Comparison of ENCODE assay signal across 14 mouse cellular contexts in genomic region chr2:172726701-172727100, GRCm38 (mm10).
DNase-seq lines count a peak whose midpoint lies in the region; ATAC-seq lines count a peak whose summit lies in the region.
"Had no signal": no experiment of that assay in that cellular context is flagged by ENCODE, and none has a peak within 500 bp of the region (broad histone marks: within the 10 kb centered on the region; RNA-seq: fewer than 3 reads in every experiment).

No protein-coding gene starts in this region.

- H3K27me3 ChIP-seq in heart, embryonic 12.5 days (replicated peaks): peaks cover 74% of the 10 kb centered on the region
- H3K27me3 ChIP-seq in lung, embryonic 15.5 days: peaks cover 62% of the 10 kb centered on the region
- peaks cover 61% of the 10 kb centered on the region for H3K27me3 ChIP-seq in embryonic facial prominence, embryonic 13.5 days
- peaks cover 19% of the 10 kb centered on the region for H3K27me3 ChIP-seq in limb, embryonic 11.5 days (ENCODE audit: control insufficient read depth, insufficient read depth, low read length)

- H3K27ac ChIP-seq in heart, embryonic 12.5 days (ENCODE audit: poor library complexity, severe bottlenecking): no peak overlapping the region
- H3K27ac ChIP-seq in lung, embryonic 15.5 days: no peak overlapping the region
- H3K27ac ChIP-seq in embryonic facial prominence, embryonic 13.5 days: no peak overlapping the region; the same call in 1 of the 2 replicates
- no peak overlapping the region for H3K27ac ChIP-seq in limb, embryonic 11.5 days (replicated peaks; ENCODE audit: low read depth, low read length)
- H3K27ac ChIP-seq: intestine, embryonic 15.5 days; liver, embryonic 13.5 days had no signal

- no peak overlapping the region for H3K9ac ChIP-seq in heart, embryonic 12.5 days
- H3K9ac ChIP-seq in lung, embryonic 15.5 days: no peak overlapping the region
- no peak overlapping the region for H3K9ac ChIP-seq in embryonic facial prominence, embryonic 13.5 days
- no peak overlapping the region for H3K9ac ChIP-seq in limb, embryonic 11.5 days (ENCODE audit: low read length)
- H3K9ac ChIP-seq: intestine, embryonic 15.5 days; liver, embryonic 13.5 days had no signal

- H3K4me2 ChIP-seq in heart, embryonic 12.5 days: peak overlapping the region; percentile 44
- peak overlapping the region; percentile 18 for H3K4me2 ChIP-seq in lung, embryonic 15.5 days
- H3K4me2 ChIP-seq in embryonic facial prominence, embryonic 13.5 days: peak overlapping the region; percentile 95
- peak overlapping the region; percentile 91 for H3K4me2 ChIP-seq in limb, embryonic 11.5 days (ENCODE audit: low read depth, severe bottlenecking)
- H3K4me2 ChIP-seq: intestine, embryonic 15.5 days; liver, embryonic 13.5 days had no signal

- H3K9me3 ChIP-seq in heart, embryonic 12.5 days (replicated peaks): no peaks in the 10 kb centered on the region
- no peaks in the 10 kb centered on the region for H3K9me3 ChIP-seq in lung, embryonic 15.5 days
- no peaks in the 10 kb centered on the region for H3K9me3 ChIP-seq in embryonic facial prominence, embryonic 13.5 days
- no peaks in the 10 kb centered on the region for H3K9me3 ChIP-seq in limb, embryonic 11.5 days (ENCODE audit: control insufficient read depth, low read length)
- H3K9me3 ChIP-seq: intestine, embryonic 15.5 days; liver, embryonic 13.5 days had no signal

- WGBS in heart, embryonic 12.5 days: 7% methylated on average over 13 of the region's 13 CpGs
- WGBS in lung, embryonic 15.5 days: 7% methylated on average over 13 of the region's 13 CpGs
- whole genome bisulfite sequencing in embryonic facial prominence, embryonic 13.5 days: 4% methylated on average over 13 of the region's 13 CpGs
- 3% methylated on average over 13 of the region's 13 CpGs for WGBS in limb, embryonic 11.5 days

- H3K4me1 ChIP-seq in heart, embryonic 12.5 days (replicated peaks): 0 out of 2 replicates have a peak, but pooled peaks cover 6% of the 10 kb centered on the region
- peaks cover 18% of the 10 kb centered on the region for H3K4me1 ChIP-seq in lung, embryonic 15.5 days
- peaks cover 31% of the 10 kb centered on the region for H3K4me1 ChIP-seq in embryonic facial prominence, embryonic 13.5 days
- H3K4me1 ChIP-seq in limb, embryonic 11.5 days (ENCODE audit: control insufficient read depth, insufficient read depth, low read length): peaks cover 11% of the 10 kb centered on the region

- no peak for DNase-seq in heart, postnatal 10 days
- DNase-seq in lung, adult 18-20 months: no peak
- DNase-seq in limb, embryonic 11.5 days (ENCODE audit: low spot score): no peak
- no peak for DNase-seq in cerebellum, postnatal 4 days (ENCODE audit: low spot score in 2 of 2)
- no peak for DNase-seq in lung, postnatal 10 days
- DNase-seq: cerebellum, adult 11-12 months; heart, adult 11 months; liver, embryonic 13.5 days; thymus, postnatal 36 days had no signal

- H3K4me3 ChIP-seq in heart, embryonic 12.5 days: 0 out of 2 replicates have a peak overlapping the region, but pooled peaks have one; percentile 4
- H3K4me3 ChIP-seq in lung, embryonic 15.5 days: no peak overlapping the region
- 0 out of 2 replicates have a peak overlapping the region, but pooled peaks have one; percentile 16 for H3K4me3 ChIP-seq in embryonic facial prominence, embryonic 13.5 days
- H3K4me3 ChIP-seq in limb, embryonic 11.5 days (ENCODE audit: low read depth, low read length): no peak overlapping the region
- H3K4me3 ChIP-seq: intestine, embryonic 15.5 days; liver, embryonic 13.5 days had no signal

- no peaks in the 10 kb centered on the region for H3K36me3 ChIP-seq in heart, embryonic 12.5 days
- H3K36me3 ChIP-seq in lung, embryonic 15.5 days: no peaks in the 10 kb centered on the region
- no peaks in the 10 kb centered on the region for H3K36me3 ChIP-seq in embryonic facial prominence, embryonic 13.5 days
- H3K36me3 ChIP-seq in limb, embryonic 11.5 days (ENCODE audit: control insufficient read depth, insufficient read depth, low read length): no peaks in the 10 kb centered on the region
- H3K36me3 ChIP-seq: G1E; intestine, embryonic 15.5 days; liver, embryonic 13.5 days had no signal

- intact Hi-C loops in heart, postnatal 10 days (cut with DNase I): no loop called here

- no peak for ATAC-seq in heart, embryonic 12.5 days (ENCODE audit: insufficient number of reproducible peaks, low FRiP score)
- ATAC-seq in lung, embryonic 15.5 days (ENCODE audit: borderline replicate concordance, extremely low read depth, low FRiP score, low TSS enrichment): no peak
- ATAC-seq in embryonic facial prominence, embryonic 13.5 days (ENCODE audit: insufficient number of reproducible peaks, insufficient read depth, low FRiP score, low TSS enrichment, low read depth): no peak
- ATAC-seq in limb, embryonic 11.5 days (ENCODE audit: insufficient number of reproducible peaks, low FRiP score, low TSS enrichment, low read depth): no peak
- ATAC-seq: intestine, embryonic 15.5 days had no signal

Comparison
In these comparisons a context has a peak if more than half of its experiments do, and no peak if none do; other contexts are left out.
1. H3K4me2 ChIP-seq: peak in every context shown above with its lines; median percentile 95 in embryonic facial prominence, embryonic 13.5 days; 91 in limb, embryonic 11.5 days; 44 in heart, embryonic 12.5 days; 18 in lung, embryonic 15.5 days.
2. H3K4me3 ChIP-seq: peak in heart, embryonic 12.5 days (single experiment) and embryonic facial prominence, embryonic 13.5 days (single experiment); none in lung, embryonic 15.5 days (single experiment) and limb, embryonic 11.5 days (single experiment).